Mouse (Mus musculus) hindlimb bud, embryonic 11.5 days (tissue): ENCODE measurements around the gene Foxp2.

Experiments used
- DNase-seq: peaks from one replicate; pipeline ENCODE4 v3.0.0-alpha.2; 2012; ENCODE audit warnings: low read depth, low spot score; ENCODE audit errors: extremely low spot score

Gene Foxp2

GRCm38 (mm10) chr6:14901183-14901970 is at the start of gene Foxp2:
Foxp2 (plus strand) TSS chr6:14901349.
- peak; percentile 49 for DNase-seq

GRCm38 (mm10) chr6:14885199-14885598 is 15.9 kb upstream of the Foxp2 start:
- no peak for DNase-seq

GRCm38 (mm10) chr6:14897028-14897427 is 4.1 kb upstream of the Foxp2 start:
- peak; percentile 49 for DNase-seq

- DNase-seq = peak; percentile 54
Measured at GRCm38 (mm10) chr6:14898096-14898855, 2.9 kb upstream of the Foxp2 start.

GRCm38 (mm10) chr6:14899021-14899610 is 2.0 kb upstream of the Foxp2 start:
- no peak for DNase-seq

GRCm38 (mm10) chr6:14899936-14900578 is 1.1 kb upstream of the Foxp2 start:
- no peak for DNase-seq

GRCm38 (mm10) chr6:14900579-14901021 is 549 bp upstream of the Foxp2 start:
- DNase-seq = peak; percentile 52

- no peak for DNase-seq
Measured at GRCm38 (mm10) chr6:14901971-14902670, 972 bp downstream of the Foxp2 start.

GRCm38 (mm10) chr6:14903271-14903965 is 2.3 kb downstream of the Foxp2 start:
- no peak for DNase-seq

- no peak for DNase-seq
Measured at GRCm38 (mm10) chr6:14915066-14915465, 13.9 kb downstream of the Foxp2 start.

- DNase-seq = no peak
Measured at GRCm38 (mm10) chr6:14922704-14923103, 21.6 kb downstream of the Foxp2 start.

GRCm38 (mm10) chr6:14924976-14925489 is 23.9 kb downstream of the Foxp2 start:
- DNase-seq = no peak

- no peak for DNase-seq
Measured at GRCm38 (mm10) chr6:14951060-14951459, 49.9 kb downstream of the Foxp2 start.

GRCm38 (mm10) chr6:14952731-14953130 is 51.6 kb downstream of the Foxp2 start:
- no peak for DNase-seq

- DNase-seq = no peak
Measured at GRCm38 (mm10) chr6:14977042-14977441, 75.9 kb downstream of the Foxp2 start.

- DNase-seq = no peak
Measured at GRCm38 (mm10) chr6:14978201-14978600, 77.1 kb downstream of the Foxp2 start.

GRCm38 (mm10) chr6:15008113-15008512 is 107.0 kb downstream of the Foxp2 start:
- no peak for DNase-seq

- no peak for DNase-seq
Measured at GRCm38 (mm10) chr6:15028488-15028887, 127.3 kb downstream of the Foxp2 start.

GRCm38 (mm10) chr6:15029446-15030125 is 128.4 kb downstream of the Foxp2 start:
- DNase-seq = no peak
